Mouse (Mus musculus) layer of hippocampus, adult 8-10 months (tissue): ENCODE data around the gene Dpf2. TPM values are rescaled to one million over a fixed set of nuclear protein-coding genes. Genes with fewer than 3 reads are reported as not detected.

Experiments
- DNase-seq, 2 experiments: peaks; one replicate each; pipeline ENCODE4 v3.0.0; 2022; ENCODE audit warnings: low spot score in 2 of 2
- total RNA-seq, 4 experiments: library from RNA; stranded (reverse); gene quantifications; 2 replicates each; pipeline ENCODE4 v1.2.4; 2022

Gene Dpf2
- 100 to 1,000 TPM in 1 of 4 experiments, 10 to 100 TPM in 3; 89.6 to 135 (median 97.5) TPM for total RNA-seq

DNA sequence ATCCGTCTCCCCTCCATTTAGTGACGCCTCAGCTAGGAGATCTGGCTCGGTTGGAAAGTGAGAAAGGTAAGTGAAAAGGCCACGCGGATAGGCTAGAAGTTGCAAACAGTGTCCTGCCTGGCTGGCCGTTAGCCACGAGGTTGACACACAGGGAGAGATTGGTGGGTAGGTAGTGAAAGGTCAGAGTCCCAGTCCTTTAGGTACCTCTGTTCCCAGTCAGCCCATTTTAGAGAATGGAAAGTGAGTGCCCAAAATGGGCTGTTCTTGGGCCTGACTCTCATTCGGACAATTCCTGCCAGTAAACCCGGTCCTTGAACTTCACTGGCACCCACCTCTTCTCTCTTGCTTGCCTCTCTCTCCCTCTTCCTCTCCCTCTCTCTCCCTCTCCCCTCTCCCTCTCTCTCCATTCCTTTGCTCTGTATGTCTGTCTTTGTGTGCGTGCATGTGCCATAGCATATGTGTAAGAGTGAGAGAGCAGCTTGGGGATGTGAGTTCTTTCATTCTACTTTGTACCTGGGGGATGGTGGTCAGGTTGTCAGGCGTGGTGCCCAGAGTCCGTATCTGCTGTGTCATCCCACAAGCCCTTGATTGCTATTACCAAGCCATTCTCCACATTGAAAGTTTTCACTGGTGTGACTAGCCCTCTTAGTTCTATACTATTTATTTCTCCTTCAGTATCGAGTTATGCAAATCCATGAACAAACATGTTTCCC lies at the start of gene Dpf2:
Gene Dpf2 (minus strand): TSS at position 4 of the 713 bp plus-strand sequence.
- no peak for DNase-seq

DNA sequence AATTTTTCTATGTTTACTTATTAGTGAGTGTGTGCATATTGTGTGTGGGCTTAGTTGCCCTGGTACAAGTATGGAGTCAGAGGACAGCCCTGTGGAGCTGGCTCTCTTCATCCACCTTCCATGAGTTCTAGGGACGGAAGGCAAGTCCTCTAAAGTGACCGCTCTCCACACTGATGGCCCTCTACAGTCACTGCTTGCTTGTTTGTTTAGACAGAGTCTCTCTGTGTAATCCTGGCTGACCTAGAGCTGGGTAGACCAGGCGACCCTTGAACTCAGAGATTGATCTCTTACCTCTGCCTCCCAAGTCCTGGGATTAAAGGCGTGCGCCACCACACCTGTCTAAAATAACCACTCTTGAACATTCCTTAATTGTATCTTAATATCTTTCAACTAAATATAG lies 44.6 kb upstream of the Dpf2 start:
- no peak for DNase-seq

DNA sequence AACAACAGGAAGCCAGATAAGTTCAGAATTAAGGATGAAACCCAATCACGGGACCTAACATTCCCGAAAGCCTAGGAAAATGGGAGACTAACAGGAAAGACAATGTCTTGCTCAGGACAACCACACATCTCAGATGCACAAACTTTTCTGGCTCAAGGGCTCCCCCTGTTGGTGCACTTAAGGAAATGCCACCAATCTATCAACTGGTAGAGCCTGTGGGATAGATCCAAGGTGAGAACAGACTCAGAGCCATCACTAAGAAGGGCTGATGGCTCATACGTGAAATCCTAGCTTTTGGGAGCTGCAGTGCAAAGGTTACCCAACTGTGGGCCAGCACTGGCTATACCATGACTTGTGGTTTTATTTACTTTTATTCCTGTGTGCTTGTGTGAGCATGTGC lies 43.9 kb upstream of the Dpf2 start:
- DNase-seq, result peak; percentile 39 to 75

DNA sequence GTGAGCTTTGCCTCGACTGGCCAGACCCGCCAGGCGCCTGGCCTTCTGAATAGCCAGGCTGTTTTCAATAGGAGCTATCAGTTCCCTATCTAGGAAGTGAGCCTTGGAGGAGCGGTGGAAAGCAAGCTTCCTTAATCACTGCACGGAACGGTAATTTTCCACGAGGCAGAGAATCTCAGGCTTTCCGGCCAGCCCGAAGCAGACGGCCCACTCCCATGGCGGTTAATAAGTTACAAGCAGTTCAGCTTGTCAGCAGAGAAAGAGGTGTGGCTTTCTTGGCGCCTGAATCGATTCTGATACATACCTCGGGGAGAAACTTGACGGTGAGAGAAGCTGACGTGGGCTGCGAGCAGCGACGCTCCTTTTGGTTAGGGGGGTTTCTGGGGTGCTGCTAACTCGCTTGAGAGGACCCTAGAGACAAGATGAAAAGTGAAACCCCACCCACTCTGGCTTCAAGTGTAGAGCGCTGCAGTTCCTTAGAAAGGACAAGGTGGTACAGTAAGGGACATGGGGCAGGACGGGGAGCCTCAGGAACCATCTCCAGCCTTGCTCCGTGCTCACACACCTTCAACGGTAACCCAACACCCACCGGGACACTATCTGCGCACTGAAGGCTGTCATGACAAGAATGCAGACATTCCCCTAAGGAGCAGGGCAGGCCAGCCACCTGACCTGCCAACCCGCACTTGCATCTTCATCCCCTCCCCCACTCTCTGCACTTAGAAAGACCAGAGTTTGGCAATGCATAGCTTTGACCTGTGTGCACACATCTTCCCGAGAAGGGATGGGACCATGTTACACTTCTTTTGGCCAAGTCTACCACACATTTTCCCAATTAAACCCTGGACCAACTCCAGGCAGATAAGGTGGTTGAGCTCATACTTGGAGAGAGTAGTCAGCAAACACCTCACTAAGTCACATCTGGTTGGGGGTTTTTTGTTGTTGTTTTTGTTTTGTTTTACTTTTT lies 43.2 kb upstream of the Dpf2 start:
- DNase-seq, result no peak

DNA sequence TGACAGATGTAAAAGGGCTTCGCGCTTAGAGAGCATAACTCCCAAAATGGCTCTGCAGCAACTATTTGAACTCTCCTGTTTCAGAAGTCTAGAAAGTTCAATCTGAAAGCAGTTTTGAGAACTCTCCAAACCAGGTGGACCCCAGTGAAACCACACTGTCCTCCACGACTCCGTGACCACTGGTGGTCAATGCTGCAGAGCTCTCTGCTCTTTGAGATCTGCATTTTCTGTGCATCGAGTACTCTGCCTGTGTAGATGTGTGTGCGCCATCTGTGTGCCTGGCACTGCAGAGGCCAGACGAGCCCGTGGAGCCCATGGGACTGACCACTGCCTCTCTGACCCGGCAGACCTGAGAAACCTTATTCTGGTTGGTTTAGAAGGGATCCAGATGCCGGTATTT lies 42.1 kb upstream of the Dpf2 start:
- DNase-seq, result no peak

DNA sequence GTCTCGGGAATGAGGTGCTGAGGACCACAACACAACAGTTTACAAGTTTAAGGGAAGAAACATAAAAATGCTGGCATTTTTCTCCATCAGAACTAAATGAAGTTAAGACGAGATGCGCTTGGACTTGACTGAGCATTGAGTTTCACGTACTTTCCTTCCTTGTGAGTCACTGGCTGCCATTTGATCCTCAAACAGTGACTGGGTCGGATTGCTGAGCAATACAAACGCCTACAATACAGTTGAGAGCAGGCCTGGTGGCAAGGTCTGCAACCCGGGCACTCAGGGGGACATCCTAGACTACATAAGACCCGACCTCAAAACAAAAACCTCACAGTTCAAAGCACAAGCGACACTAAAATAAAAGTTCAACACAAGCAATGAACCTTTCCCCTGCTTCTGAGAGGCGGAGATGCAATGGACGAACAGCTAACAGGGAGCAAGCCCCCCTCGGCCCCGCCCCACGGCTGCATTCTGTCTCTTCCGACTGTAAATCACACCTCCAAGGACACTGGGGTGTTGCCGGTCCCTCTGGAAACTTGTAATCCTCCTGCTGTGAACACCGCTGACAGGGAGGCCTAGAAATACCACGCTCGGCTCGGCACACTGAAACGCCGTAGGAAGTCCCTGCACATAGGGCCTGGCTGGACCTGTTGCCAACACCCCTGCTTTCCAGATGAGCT lies 41.4 kb upstream of the Dpf2 start:
- no peak for DNase-seq

DNA sequence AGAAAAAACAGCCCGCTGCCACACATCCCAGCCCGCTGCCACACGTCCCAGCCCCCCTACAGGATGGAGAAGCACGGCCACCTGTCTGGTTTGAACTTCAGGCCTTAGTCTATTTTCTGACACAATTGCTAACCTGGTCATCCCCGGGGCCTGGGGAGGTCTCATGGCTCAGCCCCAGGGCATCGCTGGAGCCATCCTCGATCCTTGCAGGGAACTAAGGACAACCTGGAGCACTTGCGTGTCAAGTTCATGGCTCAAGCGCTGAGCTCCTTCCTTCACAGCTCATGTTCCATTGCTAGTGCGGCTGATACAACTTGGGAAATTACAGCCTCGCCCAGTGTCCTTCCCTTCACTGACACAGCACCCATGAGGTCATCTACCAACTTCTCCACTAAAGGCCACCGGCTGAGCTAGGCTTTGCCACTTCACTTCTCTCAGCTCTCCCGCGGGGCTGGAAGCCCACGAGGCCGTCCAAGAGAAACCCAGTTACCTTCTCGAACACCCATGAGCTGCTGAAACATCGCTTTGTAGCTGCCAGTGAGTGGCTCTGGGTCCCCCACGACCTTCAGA lies 40.5 kb upstream of the Dpf2 start:
- no peak for DNase-seq

DNA sequence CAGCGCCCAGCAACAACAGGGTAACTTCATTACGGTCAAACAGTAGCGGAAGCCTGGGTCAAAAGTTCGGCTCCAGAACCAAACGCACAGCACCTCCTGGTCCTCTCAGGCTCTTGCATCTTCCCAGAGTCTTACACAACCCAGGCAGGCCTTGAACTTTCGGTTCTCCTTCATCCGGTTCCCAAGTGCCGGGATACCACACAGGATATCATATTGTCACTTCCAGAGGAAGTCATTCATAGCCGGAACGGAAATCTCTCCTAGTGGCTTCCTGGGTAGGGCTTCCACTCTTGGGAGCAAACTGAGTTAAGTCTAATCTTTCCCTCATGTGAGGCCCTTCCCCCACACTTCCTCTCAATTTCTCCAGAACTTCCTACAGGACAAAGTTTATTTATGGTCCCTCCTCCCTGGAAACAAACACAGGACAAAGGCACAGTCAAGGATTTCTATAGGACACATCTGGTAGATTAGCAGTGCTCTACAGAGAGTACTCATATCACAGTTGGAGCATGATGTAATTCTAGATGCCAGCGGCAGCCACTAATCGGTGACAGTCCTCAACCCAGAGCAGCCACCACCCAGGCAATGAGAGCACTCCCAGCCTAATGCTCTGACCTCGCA lies 39.4 kb upstream of the Dpf2 start:
- DNase-seq, result no peak

DNA sequence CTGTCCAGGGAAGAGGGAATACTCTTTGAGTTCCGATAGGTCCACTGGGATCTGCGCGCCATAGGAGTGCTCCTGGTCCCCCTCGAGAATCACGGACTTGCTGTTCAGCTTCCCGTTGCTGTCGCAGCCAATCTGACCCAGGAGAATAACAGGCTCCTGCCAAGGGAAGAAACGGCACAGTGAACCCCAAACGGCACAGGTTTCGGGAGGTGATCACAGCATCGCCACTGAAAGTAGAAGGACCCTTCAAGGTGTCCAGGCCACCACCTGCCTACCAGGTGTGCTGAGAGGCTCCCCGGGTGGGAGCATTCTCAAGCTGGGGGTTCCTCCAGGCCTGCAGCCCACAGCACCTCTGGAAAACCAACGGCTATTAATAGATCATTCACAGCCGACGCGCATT lies 38.8 kb upstream of the Dpf2 start:
- no peak for DNase-seq

DNA sequence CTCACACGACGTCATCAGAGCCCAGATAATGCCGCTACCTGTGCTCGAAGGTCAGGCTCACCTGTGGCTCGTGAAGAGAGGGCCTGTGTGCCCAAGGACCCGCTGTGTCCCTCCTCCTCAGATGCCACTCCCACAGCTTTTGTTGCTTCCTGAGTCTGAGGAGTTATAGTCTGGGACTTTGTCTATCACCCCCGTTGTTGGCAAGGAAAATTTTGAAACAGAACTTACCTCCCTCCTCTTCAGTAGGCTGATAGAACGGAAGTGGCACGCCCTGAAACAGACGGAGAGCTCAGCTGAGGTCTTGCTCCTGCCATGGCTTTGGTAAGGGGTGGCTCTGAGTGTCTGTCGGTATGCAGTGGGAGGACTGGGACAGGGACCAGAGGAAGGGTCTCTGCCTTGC lies 37.4 kb upstream of the Dpf2 start:
- DNase-seq, result no peak

DNA sequence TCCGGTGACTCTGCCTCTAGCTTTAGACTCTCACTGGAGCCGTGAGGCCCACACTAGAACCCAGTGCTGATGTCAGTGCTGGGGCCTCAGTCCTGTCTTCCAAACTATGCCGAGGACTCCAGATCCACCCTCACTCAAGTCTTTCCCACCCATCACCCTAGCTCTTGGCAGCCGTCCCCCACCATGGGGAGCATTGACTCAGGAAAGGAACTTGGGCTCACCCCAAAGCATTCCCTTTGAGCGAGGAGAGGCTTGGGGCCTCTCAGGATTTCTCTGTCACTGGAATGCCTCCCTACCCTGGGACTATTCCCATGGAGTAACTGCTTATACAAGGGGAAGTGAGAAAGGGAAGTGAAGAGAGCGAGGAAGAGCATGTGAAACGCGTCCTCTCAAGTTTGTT lies 33.1 kb upstream of the Dpf2 start:
- no peak for DNase-seq

DNA sequence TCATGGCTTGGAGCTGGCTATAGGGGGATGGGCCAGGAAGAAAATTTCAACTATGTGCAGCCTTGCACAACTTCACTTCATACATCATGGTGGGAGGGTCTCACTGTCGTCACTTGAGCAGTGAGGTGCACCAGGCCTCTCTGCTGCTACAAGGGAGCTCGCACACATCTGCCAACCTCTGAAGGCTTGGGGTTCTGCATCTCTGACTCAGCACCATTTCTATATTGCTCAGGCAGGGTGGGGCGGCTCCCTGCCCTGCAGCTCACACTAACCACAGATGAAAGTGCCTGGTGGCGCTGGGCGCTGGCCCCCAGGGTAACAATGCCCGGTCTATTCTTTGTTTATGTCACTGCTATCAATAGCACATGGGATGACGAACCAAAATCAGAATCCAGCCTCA lies 32.2 kb upstream of the Dpf2 start:
- DNase-seq, result peak; percentile 51 to 64

DNA sequence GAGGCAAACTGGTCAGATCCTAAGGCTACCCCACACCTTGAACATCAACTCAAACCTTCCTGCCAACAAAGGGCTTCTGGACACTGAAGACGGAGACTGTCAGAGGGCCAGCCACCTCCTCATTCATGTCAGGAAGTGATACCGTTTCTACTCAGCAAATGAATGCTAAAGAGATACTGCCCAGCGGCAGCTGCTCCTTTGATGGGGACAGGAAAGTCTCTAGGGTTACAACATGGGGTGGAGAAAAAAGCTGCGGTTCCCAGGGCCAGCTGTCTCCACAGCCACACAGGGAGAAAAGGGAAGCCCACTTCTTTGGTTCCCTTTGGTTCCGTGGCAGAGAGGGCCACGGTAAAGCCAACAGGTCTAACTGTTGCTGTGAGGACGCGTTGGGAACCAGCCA lies 31.3 kb upstream of the Dpf2 start:
- DNase-seq, result no peak

DNA sequence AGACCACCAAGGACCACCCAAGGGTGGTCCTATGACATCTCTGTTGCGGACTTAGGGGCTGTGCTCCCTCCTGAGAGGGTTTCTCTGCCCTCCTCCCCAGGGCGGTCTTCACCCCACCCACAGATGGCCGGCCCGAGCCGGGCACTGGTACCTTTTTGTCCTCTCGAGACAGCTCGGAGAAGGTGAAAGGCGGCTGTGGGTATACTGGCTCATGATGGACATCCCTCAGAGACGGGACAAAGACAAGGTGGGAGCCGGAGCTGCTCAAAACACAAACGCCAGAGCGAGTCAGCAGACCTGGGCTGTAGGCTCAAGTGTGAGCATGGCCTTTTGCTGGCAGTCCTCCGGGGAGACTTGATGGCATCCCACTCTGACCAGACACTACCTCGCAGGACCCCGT lies 30.6 kb upstream of the Dpf2 start:
- DNase-seq, result no peak

DNA sequence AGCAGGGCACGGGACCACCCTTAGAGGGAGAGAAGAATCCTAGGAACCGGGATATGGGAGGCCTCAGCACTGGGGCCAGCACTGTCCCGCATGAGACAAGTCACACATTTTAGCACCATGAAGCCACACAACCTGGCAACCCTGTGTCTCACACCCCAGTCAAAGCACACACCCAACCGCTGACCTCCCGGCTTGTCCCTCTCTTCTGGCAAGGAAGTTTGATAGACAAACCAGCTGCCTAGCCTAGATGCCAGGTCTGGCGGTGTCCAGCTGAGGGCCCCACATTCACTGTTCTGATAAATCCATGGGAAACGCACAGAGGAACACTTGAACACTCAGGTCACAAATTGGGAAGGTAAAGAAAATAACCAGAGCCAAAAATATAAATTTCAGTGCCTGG lies 29.8 kb upstream of the Dpf2 start:
- no peak for DNase-seq

DNA sequence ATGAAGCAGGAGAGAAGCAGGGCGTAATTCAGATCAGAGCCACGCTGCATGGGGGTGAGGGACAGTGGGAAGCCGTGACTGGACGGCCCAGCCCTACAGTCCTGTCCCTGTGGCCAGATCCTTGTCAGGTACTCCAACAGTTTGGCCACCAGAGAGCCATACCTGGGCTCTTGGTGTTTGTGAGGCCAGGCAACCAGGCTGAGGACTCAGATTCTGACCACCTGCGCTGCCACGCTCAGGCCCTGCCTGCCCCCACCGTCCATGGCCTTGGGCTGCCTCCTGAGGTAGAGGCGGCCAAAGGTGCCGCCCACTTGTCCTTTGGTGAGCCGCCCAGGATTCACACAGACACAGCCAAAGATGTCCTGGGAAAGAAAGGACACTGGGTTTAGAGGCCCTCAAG lies 27.8 kb upstream of the Dpf2 start:
- no peak for DNase-seq

DNA sequence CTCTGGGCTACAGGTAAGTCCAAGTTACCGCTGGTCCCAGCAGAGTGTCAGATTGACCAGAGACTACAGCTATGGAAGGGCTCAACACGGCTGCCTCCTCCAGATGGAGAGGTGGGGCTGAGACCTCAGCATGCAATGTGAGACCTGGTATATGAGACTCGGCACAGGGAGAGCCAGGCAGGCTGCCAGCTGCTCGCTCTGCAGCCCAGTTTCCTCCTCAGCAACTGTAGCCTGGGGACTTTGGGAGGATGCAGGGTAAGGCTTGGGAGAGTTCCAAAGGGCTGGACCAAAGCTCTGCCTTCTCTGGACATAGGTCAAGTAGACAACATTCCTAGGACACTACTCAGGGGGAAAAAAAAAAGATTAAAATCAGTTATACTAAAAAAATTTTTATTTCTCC lies 27.4 kb upstream of the Dpf2 start:
- DNase-seq, result peak in 1 of 2 experiments; percentile 19

DNA sequence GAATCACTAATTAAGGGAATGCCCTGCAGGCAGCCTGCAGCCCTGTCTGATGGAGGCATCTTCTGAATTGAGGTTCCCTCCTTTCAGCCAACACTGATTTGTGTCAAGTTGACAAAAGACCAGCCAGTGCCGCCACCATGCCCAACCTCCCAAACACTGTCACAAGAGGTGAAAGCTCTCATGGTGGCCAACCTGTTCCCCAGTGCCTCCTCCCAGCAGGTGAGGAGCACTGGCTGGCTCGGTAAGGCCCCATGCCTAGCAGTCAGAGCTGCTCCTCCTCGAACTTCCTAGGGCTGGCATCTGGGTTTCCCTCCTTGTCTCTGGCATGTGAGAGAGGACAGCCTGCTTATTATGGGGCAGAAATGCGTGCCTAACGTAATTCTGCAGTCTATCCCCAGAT lies 26.9 kb upstream of the Dpf2 start:
- DNase-seq, result no peak

DNA sequence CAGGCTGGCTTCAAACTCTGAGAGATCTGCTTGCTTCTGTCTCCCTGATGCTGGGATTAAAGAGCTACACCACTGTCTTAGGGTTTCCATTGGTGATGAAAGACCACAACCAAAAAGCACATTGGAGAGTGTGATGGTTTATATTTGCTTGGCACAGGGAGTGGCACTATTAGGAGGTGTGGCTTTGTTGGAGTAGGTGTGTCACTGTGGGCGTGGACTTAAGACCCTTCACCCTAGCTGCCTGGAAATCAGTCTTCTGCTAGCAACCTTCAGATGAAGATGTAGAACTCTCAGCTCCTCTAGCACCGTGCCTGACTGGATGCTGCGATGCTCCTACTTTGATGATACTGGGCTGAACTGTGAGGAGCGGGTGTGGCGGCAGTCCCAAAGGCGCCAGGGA lies 25.7 kb upstream of the Dpf2 start:
- DNase-seq, result no peak

DNA sequence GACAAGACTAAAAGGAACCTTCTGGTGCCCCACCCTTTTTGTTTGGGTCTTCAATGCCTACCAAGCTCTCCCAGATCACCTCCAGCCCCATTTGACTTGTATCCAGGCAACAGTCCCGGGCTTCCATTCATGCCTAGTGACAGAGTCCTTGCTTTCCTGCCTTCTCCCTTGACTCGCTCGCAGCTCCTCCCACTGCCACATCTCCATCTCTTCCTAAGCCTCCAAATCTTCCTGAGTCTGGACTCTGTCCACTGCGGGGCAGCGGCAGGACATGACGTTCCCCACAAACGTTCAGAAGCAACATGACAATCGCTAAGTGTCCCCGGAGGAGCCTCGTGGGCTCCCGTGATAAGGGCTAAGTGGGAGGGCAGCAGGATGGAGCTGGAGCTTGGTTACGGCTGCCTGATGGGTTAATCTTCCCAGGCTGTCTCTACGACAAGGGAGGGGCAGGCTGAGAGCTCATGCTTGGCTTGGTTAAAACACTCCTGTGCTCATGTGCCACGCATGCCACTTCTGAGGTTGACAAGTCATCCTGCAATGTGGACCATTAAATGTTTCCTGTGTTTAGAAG lies 25.1 kb upstream of the Dpf2 start:
- no peak for DNase-seq
